Mouse (Mus musculus) left cerebral cortex, adult 8-10 months (tissue): ENCODE data around the gene Mapt. TPM values are rescaled to one million over a fixed set of nuclear protein-coding genes. Genes with fewer than 3 reads are reported as not detected.
"Not testable (repeated sequence)": the region's sequence is repeated elsewhere in the genome, so short reads cannot be mapped to it uniquely, and the experiment has no call there.

Experiments used
- DNase-seq, 2 experiments: peaks; one replicate each; pipeline ENCODE4 v3.0.0; 2022; ENCODE audit warnings: low spot score in 2 of 2
- total RNA-seq, 4 experiments: library from RNA; stranded (reverse); gene quantifications; 2 replicates each; pipeline ENCODE4 v1.2.4; 2022

Gene Mapt
- total RNA-seq: 100 to 1,000 TPM; 361 to 377 (median 364) TPM

DNA sequence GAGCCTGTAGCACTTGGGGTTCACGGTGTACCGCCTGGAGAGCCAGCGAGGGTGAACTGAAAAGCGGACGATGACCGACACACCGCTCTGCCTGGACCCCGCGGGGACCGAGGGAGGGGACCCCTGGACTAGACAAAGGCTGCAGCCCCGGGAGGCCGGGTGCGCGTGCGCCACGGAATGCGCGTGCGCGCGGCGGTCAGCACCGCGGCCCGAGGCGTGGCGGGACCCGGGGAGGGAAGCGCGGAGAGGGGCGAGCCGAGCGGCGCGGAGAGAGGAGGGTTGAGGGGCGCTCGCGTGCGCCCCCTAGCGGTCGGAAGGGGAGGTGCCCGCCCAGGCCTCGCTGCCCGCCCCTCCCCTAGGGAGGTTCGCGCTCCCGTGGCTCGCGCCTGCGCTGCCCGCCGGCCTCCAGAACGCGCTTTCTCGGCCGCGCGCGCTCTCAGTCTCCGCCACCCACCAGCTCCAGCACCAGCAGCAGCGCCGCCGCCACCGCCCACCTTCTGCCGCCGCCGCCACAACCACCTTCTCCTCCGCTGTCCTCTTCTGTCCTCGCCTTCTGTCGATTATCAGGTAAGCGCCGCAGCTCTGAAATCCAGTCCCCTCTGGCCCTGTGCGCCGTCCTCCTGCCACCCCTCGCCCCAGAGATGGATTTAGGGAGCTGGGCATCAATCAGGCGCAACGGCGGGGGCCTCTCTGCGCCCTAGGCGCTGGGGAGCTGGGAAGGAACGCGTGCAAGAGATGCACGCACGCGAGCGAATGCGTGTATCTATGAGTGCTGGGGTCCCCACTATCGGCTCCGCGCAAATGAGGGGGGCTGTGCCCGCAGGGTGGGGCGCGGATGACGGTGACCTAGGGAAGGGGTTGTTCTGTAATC lies at the start of gene Mapt:
TSS of gene Mapt (plus strand) at position 350 of the 871 bp plus-strand sequence.
- DNase-seq: peak; percentile 85 to 91

DNA sequence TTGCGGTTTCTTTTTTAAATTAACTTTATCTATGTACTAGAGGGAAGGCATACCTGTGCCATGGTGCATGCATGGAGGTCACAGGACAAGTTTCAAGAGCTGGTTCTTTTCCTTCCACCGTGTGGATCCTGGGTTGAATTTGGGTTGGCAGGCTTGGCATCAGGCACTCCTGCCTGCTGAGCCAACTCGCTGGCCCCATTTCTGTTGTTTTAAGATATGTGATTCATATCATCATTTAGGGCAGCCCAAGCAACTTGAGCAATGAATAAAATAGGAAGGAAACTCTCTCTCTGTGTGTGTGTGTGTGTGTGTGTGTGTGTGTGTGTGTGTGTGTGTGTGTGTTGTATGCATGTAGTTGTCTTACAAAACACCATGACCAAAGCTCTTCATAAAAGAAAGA lies 49.0 kb upstream of the Mapt start:
- DNase-seq: no peak

- no peak for DNase-seq
These were observed 44.9 kb upstream of the Mapt start, which contains the start of gene Sppl2c for GRCm38 (mm10) chr11:104186135-104186836. Gene Sppl2c, plus strand, starts transcription at chr11:104186327.

DNA sequence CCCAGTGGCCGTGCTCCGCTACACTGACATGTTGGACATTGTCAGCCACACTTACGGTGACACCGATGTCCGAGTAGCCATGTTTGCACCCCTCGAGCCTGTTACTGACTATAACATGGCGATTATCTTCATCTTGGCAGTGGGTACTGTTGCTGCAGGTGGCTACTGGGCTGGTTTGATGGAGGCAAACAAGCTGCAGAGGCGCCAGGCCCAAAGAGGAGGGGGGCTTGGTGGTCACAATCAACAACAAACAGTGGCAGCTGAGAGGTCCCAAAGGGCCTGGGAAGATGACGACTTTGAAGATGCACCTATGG lies 44.4 kb upstream of the Mapt start:
- DNase-seq: no peak

DNA sequence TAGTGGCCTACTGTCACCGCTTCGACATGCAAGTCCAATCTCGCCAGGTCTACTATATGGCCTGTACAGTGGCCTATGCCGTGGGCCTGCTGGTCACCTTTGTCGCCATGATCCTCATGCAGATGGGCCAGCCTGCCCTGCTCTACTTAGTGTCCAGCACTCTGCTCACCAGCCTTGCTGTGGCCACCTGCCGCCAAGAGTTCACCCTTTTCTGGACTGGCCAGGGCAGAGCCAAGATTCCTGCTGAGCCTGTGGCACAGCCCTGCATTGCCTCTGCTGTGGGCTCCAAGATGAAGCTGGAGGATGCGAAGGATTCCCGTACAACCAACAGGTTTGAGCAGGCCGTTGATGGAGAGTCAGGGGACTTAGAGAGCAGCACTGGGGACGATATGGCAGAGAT lies 43.4 kb upstream of the Mapt start:
- no peak for DNase-seq

GRCm38 (mm10) chr11:104190008-104190407 lies 41.2 kb upstream of the Mapt start:
- no peak for DNase-seq

DNA sequence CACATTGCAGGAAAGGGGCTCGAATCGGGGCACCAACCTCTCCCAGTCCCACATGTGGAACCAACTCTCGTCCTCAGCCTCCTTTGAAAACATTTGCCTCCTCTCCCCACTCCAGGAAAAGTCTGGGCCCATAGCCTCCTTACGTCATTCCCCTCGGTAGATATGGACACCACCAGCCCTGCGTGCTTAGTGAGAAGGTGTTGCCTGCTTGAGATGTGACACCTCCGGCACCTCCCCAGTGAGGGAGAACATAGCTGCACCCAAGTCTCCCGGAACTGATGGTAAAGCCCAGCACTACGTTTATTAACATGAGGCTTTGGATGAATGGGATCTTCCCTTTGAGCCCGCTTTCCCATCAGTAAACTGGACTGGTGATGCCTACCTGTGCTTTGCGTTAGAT lies 35.8 kb upstream of the Mapt start:
- DNase-seq: no peak

DNA sequence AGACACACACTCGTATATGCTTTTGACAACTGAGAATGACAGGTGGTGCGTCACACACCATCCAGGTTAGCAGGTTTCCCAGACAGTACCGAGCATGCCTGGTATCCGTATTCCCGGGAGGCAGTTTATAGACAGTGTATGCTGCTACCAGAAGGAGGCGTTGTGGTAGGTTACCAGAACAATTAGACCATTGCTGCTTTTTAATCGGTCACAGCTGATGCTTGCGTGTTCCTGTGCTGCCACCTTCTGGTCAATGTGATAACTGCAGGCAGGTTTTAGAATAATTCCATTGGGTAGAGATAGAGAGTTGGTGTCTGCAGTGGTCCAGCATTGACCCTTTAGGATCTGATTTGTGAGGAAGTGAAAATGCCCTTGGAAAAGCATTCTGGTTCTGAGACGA lies 35.4 kb upstream of the Mapt start:
- peak; percentile 76 to 91 for DNase-seq

DNA sequence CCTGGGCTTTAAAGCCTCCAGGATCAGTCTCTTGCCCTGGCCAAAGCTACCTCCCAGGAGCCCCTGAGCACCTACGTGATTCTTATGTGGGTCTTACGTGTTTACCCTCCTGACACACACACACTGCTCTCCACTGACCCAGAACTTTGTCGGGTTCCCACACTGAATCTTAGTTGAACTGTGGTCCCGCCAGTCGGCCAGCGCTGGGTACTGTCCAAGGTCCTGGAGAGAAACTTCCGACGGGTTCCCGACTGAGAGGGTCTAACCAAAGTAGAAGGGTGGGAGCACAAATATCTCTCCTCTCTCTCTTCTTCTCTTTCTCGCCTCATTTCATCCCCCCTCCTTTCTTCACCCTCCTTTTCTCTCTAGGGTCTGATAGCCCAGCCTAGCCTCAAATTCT lies 33.3 kb upstream of the Mapt start:
- DNase-seq: no peak

DNA sequence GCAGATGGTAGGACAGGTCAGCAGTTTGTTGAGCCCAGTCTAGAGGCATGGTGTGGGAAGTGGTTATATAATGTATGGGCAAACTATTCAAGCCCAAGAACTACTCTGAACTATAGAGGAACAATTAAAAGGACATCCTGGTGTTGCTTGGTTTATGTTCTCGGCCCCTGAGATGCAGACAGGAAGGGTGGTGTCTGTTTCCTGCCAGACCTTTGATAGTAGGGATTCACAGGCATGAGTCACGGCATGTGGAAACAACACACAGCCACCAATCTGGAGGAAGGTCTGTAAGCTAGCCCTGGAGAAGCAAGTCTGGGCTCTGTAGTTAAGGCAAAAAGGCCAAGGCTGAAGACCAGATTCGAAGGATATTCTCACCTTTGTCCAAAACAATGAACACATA lies 27.9 kb upstream of the Mapt start:
- DNase-seq: no peak

DNA sequence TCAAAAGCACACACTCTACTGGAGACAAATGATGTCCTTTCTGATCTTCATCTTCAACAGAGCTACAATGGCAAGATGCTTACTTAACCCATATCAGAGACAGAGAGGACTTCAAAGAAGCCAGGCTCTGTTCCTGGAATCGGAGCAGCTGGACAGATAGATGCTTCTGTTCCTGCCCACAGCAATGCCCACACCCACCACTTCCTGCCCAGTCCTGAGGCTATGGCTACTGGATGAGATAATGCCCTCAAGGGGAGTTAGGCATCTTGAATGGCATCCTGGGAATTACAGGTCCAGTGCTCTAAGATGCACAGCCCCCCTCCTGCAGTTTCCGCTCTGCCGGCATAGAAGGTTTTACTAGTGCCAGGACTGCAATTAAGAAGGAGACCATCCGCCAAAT lies 24.6 kb upstream of the Mapt start:
- no peak for DNase-seq

- no peak for DNase-seq
These were observed 22.1 kb upstream of the Mapt start for GRCm38 (mm10) chr11:104209041-104209440.

DNA sequence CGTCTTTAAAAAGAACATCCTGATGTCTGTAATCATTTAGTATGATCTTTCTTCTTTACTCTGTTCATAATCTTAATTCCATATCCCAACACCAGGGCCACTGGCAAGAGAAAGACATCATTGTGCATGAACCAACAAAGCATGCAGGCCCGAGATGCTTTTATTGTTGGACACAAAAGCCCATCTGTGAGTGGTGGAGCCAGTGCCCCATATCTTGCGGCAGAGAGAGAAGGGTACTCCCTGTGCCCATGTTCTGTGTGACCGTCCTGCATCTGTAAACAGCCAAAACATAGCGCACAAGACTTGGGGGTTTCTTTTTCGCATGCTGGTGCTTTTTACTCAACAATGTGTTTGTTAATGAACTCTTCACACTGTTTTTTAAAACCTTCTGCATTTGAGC lies 19.9 kb upstream of the Mapt start:
- DNase-seq: no peak

- not testable (repeated sequence) for DNase-seq
These were observed 17.1 kb upstream of the Mapt start for GRCm38 (mm10) chr11:104214128-104214527.

- DNase-seq: no peak
These were observed 13.1 kb upstream of the Mapt start for GRCm38 (mm10) chr11:104218075-104218474.

DNA sequence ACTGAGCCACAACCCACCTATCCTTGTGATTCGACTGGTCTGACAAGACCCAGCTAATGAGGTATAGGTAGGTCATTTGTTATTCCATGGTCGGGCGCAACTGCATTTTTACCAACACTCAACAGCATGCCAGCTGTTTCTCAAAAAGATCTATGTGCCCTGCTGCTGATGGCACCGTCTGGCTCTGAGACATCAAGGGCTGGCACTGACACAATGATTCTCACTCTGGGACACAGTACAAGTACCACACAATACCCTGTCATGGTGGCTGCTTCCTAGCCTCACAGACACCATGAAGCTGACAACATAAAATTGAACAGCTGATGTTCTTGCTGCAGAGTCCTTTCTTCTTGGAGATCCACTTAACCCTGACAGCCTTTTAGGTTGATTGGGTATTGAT lies 10.9 kb upstream of the Mapt start:
- DNase-seq: no peak

DNA sequence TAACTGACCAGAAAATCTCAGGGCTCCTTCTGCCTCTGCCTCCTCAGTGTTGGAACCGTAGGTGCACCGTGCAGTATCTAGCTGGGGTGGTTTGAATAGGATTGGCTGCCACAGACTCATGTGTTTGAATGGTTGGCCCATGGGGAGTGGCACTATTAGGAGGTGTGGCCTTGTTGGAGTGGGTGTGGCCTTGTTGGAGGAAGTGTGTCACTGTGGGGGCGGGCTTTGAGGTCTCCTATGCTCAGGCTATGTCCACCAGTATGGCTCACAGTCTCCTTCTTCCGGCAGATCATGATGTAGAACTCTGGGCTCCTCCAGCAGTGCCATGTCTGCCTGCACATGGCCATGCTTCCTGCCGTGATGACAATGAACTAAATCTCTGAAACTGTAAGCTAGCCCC lies 9.4 kb upstream of the Mapt start:
- no peak for DNase-seq

GRCm38 (mm10) chr11:104223301-104223700 lies 7.9 kb upstream of the Mapt start:
- no peak for DNase-seq

DNA sequence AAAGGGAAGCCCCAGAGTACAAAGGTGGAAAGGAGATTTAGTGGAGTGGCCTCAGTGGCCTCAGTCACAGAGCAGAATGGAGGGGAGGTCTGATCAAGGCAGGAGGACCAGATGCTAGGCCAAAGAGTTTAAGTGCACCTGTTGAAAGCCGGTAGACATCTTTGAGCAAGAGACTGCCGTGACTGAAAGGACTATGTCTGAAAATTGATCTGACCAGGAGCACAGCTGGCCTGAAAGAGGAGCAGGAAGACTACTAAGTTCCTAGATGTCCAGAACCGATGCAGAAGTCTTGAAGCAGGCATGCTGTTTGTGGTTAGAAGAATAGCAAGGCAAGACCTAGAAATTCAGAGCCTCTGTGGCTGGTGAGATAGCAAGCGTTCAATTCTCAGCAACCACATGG lies 1.8 kb upstream of the Mapt start:
- DNase-seq: no peak

- DNase-seq: no peak
These were observed 968 bp upstream of the Mapt start for GRCm38 (mm10) chr11:104230066-104230778.

DNA sequence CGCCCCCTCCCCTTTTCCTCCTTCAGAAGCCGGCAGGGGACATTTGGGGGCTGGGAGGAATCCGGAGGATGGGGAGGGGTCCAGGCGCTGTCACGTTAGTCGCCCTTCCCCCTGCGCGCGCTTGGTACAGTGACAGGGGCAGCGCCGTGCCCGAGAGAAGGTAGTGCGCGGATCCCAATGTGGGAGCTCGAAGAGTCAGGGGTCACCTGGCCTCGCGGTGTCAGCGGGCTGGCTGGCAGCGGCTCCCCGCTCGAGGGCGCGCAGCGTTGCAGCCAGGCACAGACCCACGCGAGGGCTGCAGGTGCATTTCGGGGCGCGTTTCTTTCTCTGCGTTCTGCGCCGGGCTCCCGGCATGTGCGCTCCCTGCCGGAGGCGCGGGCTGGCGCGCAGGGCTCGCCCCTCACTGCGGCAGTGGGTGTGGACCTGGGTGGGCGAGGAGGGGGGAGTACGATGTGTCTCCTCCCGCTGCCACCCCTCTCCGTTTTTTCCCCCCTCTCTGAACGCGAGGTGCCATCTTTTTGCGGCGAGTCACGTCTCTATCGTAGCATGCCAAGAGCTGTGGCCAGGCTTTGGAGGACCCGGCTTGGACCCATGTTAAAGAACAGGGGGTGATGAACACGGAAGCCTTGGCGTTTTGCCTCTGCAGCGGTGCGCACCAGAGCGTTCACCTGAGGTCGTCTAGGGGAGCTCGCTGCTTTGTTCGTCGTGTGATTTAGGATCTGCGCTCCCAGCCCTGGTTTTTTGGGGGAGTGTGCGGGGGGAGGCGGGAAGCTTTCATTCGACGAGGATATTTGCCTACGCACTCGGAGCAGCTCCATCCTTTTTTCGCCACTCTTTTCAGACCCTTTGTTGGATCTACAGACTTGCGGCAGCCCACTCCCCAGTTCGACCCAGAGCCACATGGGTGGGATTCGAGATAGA lies 1.2 kb downstream of the Mapt start:
- DNase-seq: peak; percentile 66 to 73
